Mouse (Mus musculus) lung, adult 2 months (tissue): ENCODE measurements around the gene Zfp354c. TPM values are rescaled to one million over a fixed set of nuclear protein-coding genes. Genes with fewer than 3 reads are reported as not detected.

Source experiments
- DNase-seq: peaks from one replicate; pipeline ENCODE4 v3.0.0; 2022
- H3K4me1 ChIP-seq: fragments of 200-500 bp; 2 replicates; pipeline ENCODE4 v1.6.1; 2011; ENCODE audit warnings: low read length; ENCODE audit not compliant: control insufficient read depth, insufficient read depth
- H3K4me3 ChIP-seq: fragments of 200-500 bp; replicated peaks from 2 replicates; pipeline ENCODE3; 2011; ENCODE audit warnings: low read depth, mild to moderate bottlenecking, control low read depth, low read length; ENCODE audit errors: extremely low read depth
- CTCF ChIP-seq: fragments of 200-500 bp; IDR thresholded peaks from 2 replicates; pipeline ENCODE4 v1.5.1; 2011; ENCODE audit warnings: mild to moderate bottlenecking, low read length, control low read depth; ENCODE audit not compliant: insufficient read depth
- POLR2A ChIP-seq: fragments of 200-500 bp; IDR thresholded peaks from 2 replicates; pipeline ENCODE4 v1.6.1; 2011; ENCODE audit warnings: low read depth, mild to moderate bottlenecking, control low read depth, low read length, borderline replicate concordance; ENCODE audit errors: extremely low read depth
- WGBS: fragments of 180-500 bp; shearing (Covaris S2); methylation state at CpG from one replicate; pipeline ENCODE4 v1.1.7; 2018; 5-methylcytosine and 5-hydroxymethylcytosine counted together
- polyA plus RNA-seq: library from polyadenylated mRNA; depleted of rRNA; stranded (reverse); fragments of >200 nt; gene quantifications from 2 replicates; pipeline ENCODE4 v1.2.3, GENCODE M21; 2012; rRNA removed

Gene Zfp354c
- polyA plus RNA-seq, 1 experiment: 2.5 TPM

GRCm38 (mm10) chr11:50826214-50826613 is 1.3 kb downstream of the Zfp354c start:
- 49% methylated on average over 2 of the region's 2 CpGs for WGBS
- Histone ChIP-seq H3K4me3 (no peak overlapping the region), H3K4me1 (no peaks in the 10 kb centered on the region)
- TF ChIP-seq POLR2A (no peak), CTCF (no peak)
- DNase-seq: no peak

- DNase-seq: no peak
- TF ChIP-seq POLR2A (no peak), CTCF (no peak)
- Histone ChIP-seq H3K4me3 (no peak overlapping the region), H3K4me1 (no peaks in the 10 kb centered on the region)
- WGBS: 98% methylated on average over 4 of the region's 4 CpGs
Measured at GRCm38 (mm10) chr11:50814233-50814632, 13.3 kb downstream of the Zfp354c start.

GRCm38 (mm10) chr11:50798836-50799235 is 28.7 kb downstream of the Zfp354c start:
- no peak for DNase-seq
- no peaks in the 10 kb centered on the region for H3K4me1 ChIP-seq
- TF ChIP-seq POLR2A: no peak
- TF ChIP-seq CTCF: no peak
- H3K4me3 ChIP-seq: no peak overlapping the region

- Histone ChIP-seq H3K4me3 (no peak overlapping the region), H3K4me1 (no peaks in the 10 kb centered on the region)
- no peak for DNase-seq
- 65% methylated on average over 11 of the region's 11 CpGs for WGBS
- TF ChIP-seq POLR2A (no peak), CTCF (no peak)
Measured at GRCm38 (mm10) chr11:50797674-50798073, 29.9 kb downstream of the Zfp354c start.

- no peak for DNase-seq
- Histone ChIP-seq H3K4me3 (no peak overlapping the region), H3K4me1 (peaks cover 3% of the 10 kb centered on the region; the same call in 1 of the 2 replicates)
- 90% methylated on average over 1 of the region's 1 CpGs for WGBS
- no peak for TF ChIP-seq CTCF
- TF ChIP-seq POLR2A: no peak
Measured at GRCm38 (mm10) chr11:50771006-50771405, 56.5 kb downstream of the Zfp354c start.

GRCm38 (mm10) chr11:50768995-50769749 is 58.4 kb downstream of the Zfp354c start:
- WGBS: 10% methylated on average over 14 of the region's 14 CpGs
- DNase-seq: peak; percentile 83
- TF ChIP-seq POLR2A: no peak
- TF ChIP-seq CTCF: peak; percentile 92
- no peak overlapping the region for H3K4me3 ChIP-seq
- H3K4me1 ChIP-seq: peaks cover 3% of the 10 kb centered on the region; the same call in 1 of the 2 replicates

GRCm38 (mm10) chr11:50767039-50767438 is 60.5 kb downstream of the Zfp354c start:
- peak; percentile 11 for DNase-seq
- WGBS: 31% methylated on average over 4 of the region's 4 CpGs
- TF ChIP-seq CTCF (peak; percentile 54), POLR2A (no peak)

GRCm38 (mm10) chr11:50766461-50766860 is 61.1 kb downstream of the Zfp354c start:
- Histone ChIP-seq H3K4me1 (peaks cover 3% of the 10 kb centered on the region; the same call in 1 of the 2 replicates), H3K4me3 (no peak overlapping the region)
- DNase-seq: no peak
- WGBS: 79% methylated on average over 7 of the region's 7 CpGs
- TF ChIP-seq CTCF (no peak), POLR2A (no peak)

More at GRCm38 (mm10) chr11:50767039-50767438, 60.5 kb downstream of the Zfp354c start:
- Histone ChIP-seq H3K4me3 (no peak overlapping the region), H3K4me1 (peaks cover 3% of the 10 kb centered on the region; the same call in 1 of the 2 replicates)

Other genes with a start within 250 kb of the Zfp354c start
- gene Adamts2, start 225.6 kb downstream of the Zfp354c start, polyA plus RNA-seq: 27.4 and 32.8 TPM in 2 replicates
- 0.26 and 0.32 TPM in 2 replicates for gene Zfp879, start 13.8 kb upstream of the Zfp354c start, polyA plus RNA-seq
- 0.09 and 0.17 TPM in 2 replicates for gene Grm6, start 23.0 kb upstream of the Zfp354c start, polyA plus RNA-seq
- 0.49 and 0.72 TPM in 2 replicates for gene Zfp454, start 59.9 kb upstream of the Zfp354c start, polyA plus RNA-seq
- gene Zfp2, start 88.4 kb upstream of the Zfp354c start, polyA plus RNA-seq: 0.74 and 1.4 TPM in 2 replicates
- 0.19 and 0.28 TPM in 2 replicates for gene Zfp354b, start 103.9 kb upstream of the Zfp354c start, polyA plus RNA-seq
- gene 4933414I15Rik, start 116.0 kb upstream of the Zfp354c start, polyA plus RNA-seq: not detected in 2 replicates
- not detected in 2 replicates for gene Prop1, start 126.0 kb upstream of the Zfp354c start, polyA plus RNA-seq
- not detected in 2 replicates for gene Olfr1378, start 138.8 kb upstream of the Zfp354c start, polyA plus RNA-seq
- gene Olfr1377, start 154.2 kb upstream of the Zfp354c start, polyA plus RNA-seq: not detected in 2 replicates
- gene Olfr51, start 175.9 kb upstream of the Zfp354c start, polyA plus RNA-seq: not detected in 2 replicates
- gene Olfr54, start 186.5 kb upstream of the Zfp354c start, polyA plus RNA-seq: not detected in 2 replicates
- not detected in 2 replicates for gene Olfr1375, start 220.4 kb upstream of the Zfp354c start, polyA plus RNA-seq
- gene Zfp354a, start 231.5 kb upstream of the Zfp354c start, polyA plus RNA-seq: 1.9 TPM in 2 replicates